In genomic region chr3:32825964-32826479, GRCm38 (mm10) we compare ENCODE assay signal across 15 mouse cellular contexts. TPM values are rescaled to one million over a fixed set of nuclear protein-coding genes. Genes with fewer than 3 reads are reported as not detected.
"Had no signal": no experiment of that assay in that cellular context is flagged by ENCODE, and none has a peak within 500 bp of the region (broad histone marks: within the 10 kb centered on the region; RNA-seq: fewer than 3 reads in every experiment).

No protein-coding gene starts in this region.

- ATAC-seq: liver, postnatal 0 days; lung, postnatal 0 days had no signal

- H3K36me3 ChIP-seq: lung, embryonic 15.5 days; midbrain, embryonic 12.5 days; neural tube, embryonic 13.5 days; neural tube, embryonic 15.5 days had no signal

- H3K4me3 ChIP-seq: lung, embryonic 15.5 days; midbrain, embryonic 10.5 days; midbrain, embryonic 12.5 days; myocyte; neural tube, embryonic 13.5 days; neural tube, embryonic 15.5 days had no signal

- H3K27me3 ChIP-seq: lung, embryonic 15.5 days; midbrain, embryonic 12.5 days; neural tube, embryonic 13.5 days; neural tube, embryonic 15.5 days had no signal

- H3K9ac ChIP-seq: liver, postnatal 0 days; lung, embryonic 15.5 days; midbrain, embryonic 12.5 days; neural tube, embryonic 13.5 days; neural tube, embryonic 15.5 days had no signal

- H3K4me1 ChIP-seq: midbrain, embryonic 12.5 days; neural tube, embryonic 13.5 days had no signal

- H3K27ac ChIP-seq: lung, embryonic 15.5 days; midbrain, embryonic 10.5 days; midbrain, embryonic 12.5 days; neural tube, embryonic 13.5 days; neural tube, embryonic 15.5 days had no signal

- DNase-seq: liver, postnatal 0 days; lung, adult 2 months; spleen, adult 18-20 months; thymus, adult 2 months; thymus, postnatal 25 days; thymus, postnatal 4 days had no signal

RNA-seq across cellular contexts. Expression of gene Usp13, which starts 8.7 kb away (rescaled TPM):
- total RNA-seq: megakaryocyte, adult 5-6 weeks; megakaryocyte-erythroid progenitor cell, adult 5-6 weeks had no signal
